Mouse (Mus musculus): ENCODE measurements around the gene Apc2. TPM values are rescaled to one million over a fixed set of nuclear protein-coding genes. Genes with fewer than 3 reads are reported as not detected.

Gene Apc2
- polyA plus RNA-seq, 1 experiment from 2014 or later = 0.12 TPM

GRCm38 (mm10) chr10:80255881-80256535, 39.8 kb upstream of the Apc2 start:
- Histone ChIP-seq H3K9ac (no peak overlapping the region), H3K4me2 (no peak overlapping the region), H3K27me3 (no peaks in the 10 kb centered on the region), H3K9me3 (replicated peaks) (no peaks in the 10 kb centered on the region), H3K36me3 (replicated peaks) (peaks cover 75% of the 10 kb centered on the region), H3K4me3 (replicated peaks) (no peak overlapping the region), H3K27ac (replicated peaks) (no peak overlapping the region), H3K4me1 (replicated peaks) (peaks cover 55% of the 10 kb centered on the region)
- no peak for ATAC-seq (ENCODE audit: insufficient read depth)
- 86% methylated on average over 5 of the region's 5 CpGs for WGBS (ENCODE audit: insufficient replicate concordance)

DNA sequence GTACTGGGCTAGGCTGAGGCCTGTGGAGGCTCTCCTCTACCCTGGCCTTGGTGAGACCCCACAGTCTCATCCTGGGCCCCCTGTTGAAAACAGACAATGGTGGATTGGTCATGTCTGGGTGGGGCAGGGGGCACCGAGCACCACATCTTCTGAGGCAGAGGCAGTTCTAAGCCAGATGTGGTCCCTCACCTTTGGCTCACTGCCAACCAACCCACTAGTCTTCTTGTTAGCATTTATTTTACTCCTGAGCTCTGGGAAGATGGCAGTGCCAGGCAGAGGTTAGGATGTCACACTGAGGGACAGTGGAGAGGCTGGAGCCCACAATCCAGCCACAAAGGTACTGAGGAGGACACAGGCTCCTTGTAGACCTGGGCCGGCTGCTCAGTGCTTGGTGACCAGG, 37.8 kb upstream of the Apc2 start:
- Histone ChIP-seq H3K27ac (replicated peaks) (no peak overlapping the region; the same call in 1 of the 2 replicates), H3K36me3 (replicated peaks) (peaks cover 60% of the 10 kb centered on the region), H3K4me1 (replicated peaks) (peaks cover 59% of the 10 kb centered on the region), H3K27me3 (no peaks in the 10 kb centered on the region), H3K9ac (no peak overlapping the region), H3K9me3 (replicated peaks) (no peaks in the 10 kb centered on the region), H3K4me3 (replicated peaks) (no peak overlapping the region), H3K4me2 (no peak overlapping the region)
- no peak for ATAC-seq (ENCODE audit: insufficient read depth)
- 75% methylated on average over 2 of the region's 2 CpGs for WGBS (ENCODE audit: insufficient replicate concordance)

DNA sequence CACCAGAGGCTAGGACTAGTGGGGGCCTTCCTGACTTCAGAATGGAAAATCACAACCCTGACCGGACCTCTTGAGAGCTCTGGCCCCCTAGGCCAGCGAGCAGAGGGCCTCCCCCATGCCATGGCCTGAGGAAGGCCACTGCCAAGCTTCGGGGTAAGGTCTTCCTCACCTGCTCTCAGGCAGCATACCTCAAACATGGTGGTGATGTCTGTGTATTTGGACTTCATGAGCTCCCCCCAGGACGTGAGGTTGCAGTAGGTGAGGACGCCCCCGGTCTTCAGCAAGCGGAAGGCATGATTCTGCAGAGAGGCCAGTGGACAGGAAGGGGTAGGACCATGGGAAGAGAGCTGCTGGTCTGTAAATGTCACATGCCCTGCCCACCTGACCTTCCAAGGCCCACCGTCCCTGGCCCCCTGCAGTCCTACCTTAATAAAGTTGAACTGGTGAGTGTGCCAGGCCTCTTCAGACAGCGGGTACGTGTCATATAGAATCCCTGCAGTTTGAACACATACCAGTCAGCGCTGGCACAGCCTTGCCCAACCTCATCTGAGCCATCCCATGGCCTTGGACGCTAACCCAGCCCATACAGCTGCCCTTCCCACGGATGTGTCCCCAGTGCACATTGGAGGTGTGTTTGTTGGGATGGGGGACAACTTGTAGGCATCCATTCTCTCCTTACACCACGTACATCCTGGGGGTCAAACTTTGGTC, 36.9 kb upstream of the Apc2 start:
- H3K27me3 ChIP-seq = no peaks in the 10 kb centered on the region
- H3K27ac ChIP-seq (replicated peaks) = no peak overlapping the region
- H3K36me3 ChIP-seq (replicated peaks) = peaks cover 51% of the 10 kb centered on the region
- H3K9ac ChIP-seq = no peak overlapping the region
- H3K9me3 ChIP-seq (replicated peaks) = no peaks in the 10 kb centered on the region
- 80% methylated on average over 14 of the region's 14 CpGs for WGBS (ENCODE audit: insufficient replicate concordance)
- peak overlapping the region; percentile 58 for H3K4me3 ChIP-seq (replicated peaks)
- H3K4me2 ChIP-seq = peak overlapping the region; percentile 89
- no peak for ATAC-seq (ENCODE audit: insufficient read depth)
- peaks cover 66% of the 10 kb centered on the region for H3K4me1 ChIP-seq (replicated peaks)

- Histone ChIP-seq H3K9me3 (replicated peaks) (no peaks in the 10 kb centered on the region), H3K4me3 (replicated peaks) (peak overlapping the region; percentile 58), H3K4me1 (replicated peaks) (peaks cover 71% of the 10 kb centered on the region), H3K27me3 (no peaks in the 10 kb centered on the region), H3K36me3 (replicated peaks) (peaks cover 45% of the 10 kb centered on the region), H3K4me2 (peak overlapping the region; percentile 89), H3K27ac (replicated peaks) (peak overlapping the region; percentile 91), H3K9ac (0 out of 2 replicates have a peak overlapping the region, but pooled peaks have one; percentile 65)
- WGBS (ENCODE audit: insufficient replicate concordance) = 79% methylated on average over 6 of the region's 6 CpGs
- no peak for ATAC-seq (ENCODE audit: insufficient read depth)
Observed at GRCm38 (mm10) chr10:80259463-80259805, 36.3 kb upstream of the Apc2 start.

DNA sequence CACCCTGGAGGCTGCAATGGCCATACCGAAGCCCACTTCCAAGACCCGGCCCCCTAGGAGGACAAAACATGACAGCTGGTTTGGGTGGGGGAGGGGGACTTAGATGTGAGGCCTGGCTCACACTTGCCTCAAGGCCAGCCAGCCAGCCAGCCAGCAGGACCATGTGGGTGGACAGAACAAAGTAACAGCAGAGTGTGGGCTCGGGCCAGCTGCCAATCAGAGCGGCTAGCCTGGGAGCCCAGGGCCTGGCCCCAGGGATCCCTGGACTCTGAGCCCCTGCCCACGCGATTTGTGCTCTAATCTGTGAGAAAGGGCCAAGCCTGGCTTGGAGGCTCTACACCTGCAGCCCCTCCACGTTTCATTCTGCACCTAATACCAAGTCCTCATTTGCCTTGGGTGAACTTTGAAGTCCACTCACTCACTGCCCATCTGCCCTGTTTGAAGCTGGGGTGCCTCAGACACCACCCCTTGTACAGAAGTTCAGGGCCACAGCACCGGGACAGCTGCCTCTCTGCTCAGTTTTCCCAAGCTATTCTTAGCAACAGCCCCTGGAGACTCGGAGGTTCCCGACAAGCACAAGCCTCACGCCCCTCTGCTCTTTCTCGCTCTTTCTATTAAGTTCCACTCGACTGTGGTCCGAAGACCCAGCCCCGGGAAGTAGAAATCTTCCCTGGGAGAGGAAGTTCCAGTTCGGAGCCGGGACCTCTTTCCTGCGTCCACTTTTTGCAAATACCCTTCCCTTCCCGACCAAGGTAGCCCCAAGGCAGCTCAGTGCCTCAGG, 35.7 kb upstream of the Apc2 start:
- H3K27me3 ChIP-seq = no peaks in the 10 kb centered on the region
- peak overlapping the region; percentile 91 for H3K27ac ChIP-seq (replicated peaks)
- 14% methylated on average over 19 of the region's 19 CpGs for WGBS (ENCODE audit: insufficient replicate concordance)
- H3K9ac ChIP-seq = peak overlapping the region; percentile 65
- H3K4me3 ChIP-seq (replicated peaks) = peak overlapping the region; percentile 58
- no peak for ATAC-seq (ENCODE audit: insufficient read depth)
- H3K9me3 ChIP-seq (replicated peaks) = no peaks in the 10 kb centered on the region
- peaks cover 39% of the 10 kb centered on the region for H3K36me3 ChIP-seq (replicated peaks)
- peaks cover 72% of the 10 kb centered on the region for H3K4me1 ChIP-seq (replicated peaks)
- H3K4me2 ChIP-seq = peak overlapping the region; percentile 89

GRCm38 (mm10) chr10:80260642-80261584, 34.9 kb upstream of the Apc2 start, which contains the start of the genes Gamt and Dazap1:
TSS of gene Gamt (minus strand) at chr10:80261012.
TSS of gene Dazap1 (plus strand) at chr10:80261486.
- WGBS (ENCODE audit: insufficient replicate concordance) = under 1% methylated on average over 49 of the region's 49 CpGs
- Histone ChIP-seq H3K9me3 (replicated peaks) (no peaks in the 10 kb centered on the region), H3K36me3 (replicated peaks) (peaks cover 31% of the 10 kb centered on the region), H3K4me1 (replicated peaks) (peaks cover 71% of the 10 kb centered on the region), H3K27ac (replicated peaks) (peak within 1 kb of the TSS; percentile 91), H3K4me3 (replicated peaks) (peak within 1 kb of the TSS; percentile 58), H3K4me2 (peak within 1 kb of the TSS; percentile 89), H3K9ac (peak within 1 kb of the TSS; percentile 65), H3K27me3 (no peaks in the 10 kb centered on the region)
- peak; percentile 73 for ATAC-seq (ENCODE audit: insufficient read depth)

DNA sequence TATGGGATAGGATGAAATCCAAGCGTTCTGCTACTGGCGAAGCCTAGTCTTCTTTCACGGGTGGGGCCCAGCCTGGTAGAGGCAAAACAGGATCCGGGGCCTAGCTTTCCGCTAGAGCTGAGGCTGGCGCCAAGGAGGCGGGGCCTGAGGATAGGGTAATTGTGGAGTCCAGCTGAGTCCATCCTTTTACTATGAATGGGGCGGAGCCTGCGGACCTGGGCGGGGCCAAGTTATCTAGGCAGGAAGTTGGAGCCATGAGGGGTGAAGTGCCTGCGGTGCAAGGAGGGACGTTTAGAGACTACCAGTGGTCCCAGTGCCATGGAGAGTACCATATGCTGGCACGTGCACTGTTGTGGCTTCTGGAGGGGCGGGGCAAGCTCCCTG, 34.2 kb upstream of the Apc2 start:
- H3K4me3 ChIP-seq (replicated peaks) = peak overlapping the region; percentile 58

GRCm38 (mm10) chr10:80262169-80262568, 33.6 kb upstream of the Apc2 start:
- no peaks in the 10 kb centered on the region for H3K9me3 ChIP-seq (replicated peaks)
- peak overlapping the region; percentile 89 for H3K4me2 ChIP-seq
- no peak for ATAC-seq (ENCODE audit: insufficient read depth)
- H3K4me3 ChIP-seq (replicated peaks) = peak overlapping the region; percentile 58
- 0 out of 2 replicates have a peak overlapping the region, but pooled peaks have one; percentile 8 for H3K9ac ChIP-seq
- peaks cover 22% of the 10 kb centered on the region for H3K36me3 ChIP-seq (replicated peaks)
- H3K27ac ChIP-seq (replicated peaks) = peak overlapping the region; percentile 91
- H3K4me1 ChIP-seq (replicated peaks) = peaks cover 84% of the 10 kb centered on the region
- WGBS (ENCODE audit: insufficient replicate concordance) = 50% methylated on average over 12 of the region's 12 CpGs
- H3K27me3 ChIP-seq = no peaks in the 10 kb centered on the region

More for the DNA sequence above, 34.2 kb upstream of the Apc2 start:
- peaks cover 78% of the 10 kb centered on the region for H3K4me1 ChIP-seq (replicated peaks)
- peak overlapping the region; percentile 91 for H3K27ac ChIP-seq (replicated peaks)
- peak overlapping the region; percentile 89 for H3K4me2 ChIP-seq
- H3K9me3 ChIP-seq (replicated peaks) = no peaks in the 10 kb centered on the region
- H3K9ac ChIP-seq = peak overlapping the region; percentile 44
- ATAC-seq (ENCODE audit: insufficient read depth) = peak; percentile 61
- peaks cover 24% of the 10 kb centered on the region for H3K36me3 ChIP-seq (replicated peaks)
- no peaks in the 10 kb centered on the region for H3K27me3 ChIP-seq
- WGBS (ENCODE audit: insufficient replicate concordance) = under 1% methylated on average over 14 of the region's 14 CpGs

- Histone ChIP-seq H3K4me2 (no peak overlapping the region), H3K4me1 (replicated peaks) (peaks cover 87% of the 10 kb centered on the region), H3K9ac (no peak overlapping the region), H3K9me3 (replicated peaks) (no peaks in the 10 kb centered on the region), H3K4me3 (replicated peaks) (no peak overlapping the region), H3K36me3 (replicated peaks) (peaks cover 24% of the 10 kb centered on the region), H3K27ac (replicated peaks) (0 out of 2 replicates have a peak overlapping the region, but pooled peaks have one; percentile 91), H3K27me3 (no peaks in the 10 kb centered on the region)
- WGBS (ENCODE audit: insufficient replicate concordance) = 80% methylated on average over 10 of the region's 10 CpGs
- ATAC-seq (ENCODE audit: insufficient read depth) = no peak
Observed at GRCm38 (mm10) chr10:80262776-80263365, 32.9 kb upstream of the Apc2 start.

Measured in liver, embryonic 15.5 days (tissue).